Mouse (Mus musculus): ENCODE measurements at regions not wholly inside any gene's neighbourhood (a gene's known extent, or its start where the extent isn't known, plus 50 kb on each side); places are given as distances from the start of the nearest gene placed in this dataset.

- peak; percentile 46 for DNase-seq
- no peaks in the 10 kb centered on the region for H3K36me3 ChIP-seq (ENCODE audit: control insufficient read depth, insufficient read depth, low read length)
- no peak for TF ChIP-seq POLR2A (IDR thresholded peaks at IDR 0.05; ENCODE audit: low read depth, low read length)
- no peak for TF ChIP-seq CTCF (conservative IDR thresholded peaks at IDR 0.05; ENCODE audit: insufficient read depth, insufficient read length, low read depth, low read length)
- H3K4me1 ChIP-seq (ENCODE audit: control insufficient read depth, insufficient read depth, low read length), result no peaks in the 10 kb centered on the region
- no peaks in the 10 kb centered on the region for H3K27me3 ChIP-seq (replicated peaks; ENCODE audit: control insufficient read depth, insufficient read depth, low read length)
- 53% methylated on average over 2 of the region's 2 CpGs for WGBS
- no peak overlapping the region for H3K4me3 ChIP-seq (ENCODE audit: insufficient read depth, low read depth, low read length)
- H3K27ac ChIP-seq (ENCODE audit: insufficient read depth, low read depth, low read length), result no peak overlapping the region
These were observed 65.9 kb downstream of the Rplp1 start for GRCm38 (mm10) chr9:61848401-61848800.

GRCm38 (mm10) chr9:61847496-61847895, 66.8 kb downstream of the Rplp1 start:
- TF ChIP-seq POLR2A (IDR thresholded peaks at IDR 0.05; ENCODE audit: low read depth, low read length) (no peak), CTCF (conservative IDR thresholded peaks at IDR 0.05; ENCODE audit: insufficient read depth, insufficient read length, low read depth, low read length) (no peak)
- Histone ChIP-seq H3K4me3 (ENCODE audit: insufficient read depth, low read depth, low read length) (no peak overlapping the region), H3K27me3 (replicated peaks; ENCODE audit: control insufficient read depth, insufficient read depth, low read length) (no peaks in the 10 kb centered on the region), H3K27ac (ENCODE audit: insufficient read depth, low read depth, low read length) (no peak overlapping the region), H3K4me1 (ENCODE audit: control insufficient read depth, insufficient read depth, low read length) (no peaks in the 10 kb centered on the region), H3K36me3 (ENCODE audit: control insufficient read depth, insufficient read depth, low read length) (no peaks in the 10 kb centered on the region)
- DNase-seq, result peak; percentile 66

- 86% methylated on average over 5 of the region's 5 CpGs for WGBS
- Histone ChIP-seq H3K36me3 (ENCODE audit: control insufficient read depth, insufficient read depth, low read length) (no peaks in the 10 kb centered on the region), H3K4me3 (ENCODE audit: insufficient read depth, low read depth, low read length) (no peak overlapping the region), H3K27me3 (replicated peaks; ENCODE audit: control insufficient read depth, insufficient read depth, low read length) (no peaks in the 10 kb centered on the region), H3K4me1 (ENCODE audit: control insufficient read depth, insufficient read depth, low read length) (no peaks in the 10 kb centered on the region), H3K27ac (ENCODE audit: insufficient read depth, low read depth, low read length) (no peak overlapping the region)
- DNase-seq, result no peak
- TF ChIP-seq POLR2A (IDR thresholded peaks at IDR 0.05; ENCODE audit: low read depth, low read length) (no peak), CTCF (conservative IDR thresholded peaks at IDR 0.05; ENCODE audit: insufficient read depth, insufficient read length, low read depth, low read length) (no peak)
These were observed 69.7 kb downstream of the Rplp1 start for GRCm38 (mm10) chr9:61844645-61845044.

- DNase-seq, result no peak
- Histone ChIP-seq H3K36me3 (ENCODE audit: control insufficient read depth, insufficient read depth, low read length) (no peaks in the 10 kb centered on the region), H3K27me3 (replicated peaks; ENCODE audit: control insufficient read depth, insufficient read depth, low read length) (no peaks in the 10 kb centered on the region), H3K4me1 (ENCODE audit: control insufficient read depth, insufficient read depth, low read length) (no peaks in the 10 kb centered on the region), H3K27ac (ENCODE audit: insufficient read depth, low read depth, low read length) (no peak overlapping the region), H3K4me3 (ENCODE audit: insufficient read depth, low read depth, low read length) (no peak overlapping the region)
- TF ChIP-seq POLR2A (IDR thresholded peaks at IDR 0.05; ENCODE audit: low read depth, low read length), result no peak
- TF ChIP-seq CTCF (conservative IDR thresholded peaks at IDR 0.05; ENCODE audit: insufficient read depth, insufficient read length, low read depth, low read length), result no peak
- WGBS, result 86% methylated on average over 8 of the region's 8 CpGs
These were observed 70.2 kb downstream of the Rplp1 start for GRCm38 (mm10) chr9:61844141-61844540.

GRCm38 (mm10) chr9:61843513-61843912, 70.8 kb downstream of the Rplp1 start:
- Histone ChIP-seq H3K27ac (ENCODE audit: insufficient read depth, low read depth, low read length) (no peak overlapping the region), H3K4me1 (ENCODE audit: control insufficient read depth, insufficient read depth, low read length) (no peaks in the 10 kb centered on the region), H3K4me3 (ENCODE audit: insufficient read depth, low read depth, low read length) (no peak overlapping the region), H3K36me3 (ENCODE audit: control insufficient read depth, insufficient read depth, low read length) (no peaks in the 10 kb centered on the region), H3K27me3 (replicated peaks; ENCODE audit: control insufficient read depth, insufficient read depth, low read length) (no peaks in the 10 kb centered on the region)
- TF ChIP-seq CTCF (conservative IDR thresholded peaks at IDR 0.05; ENCODE audit: insufficient read depth, insufficient read length, low read depth, low read length), result no peak
- no peak for TF ChIP-seq POLR2A (IDR thresholded peaks at IDR 0.05; ENCODE audit: low read depth, low read length)
- DNase-seq, result peak; percentile 82
- WGBS, result 45% methylated on average over 8 of the region's 8 CpGs

GRCm38 (mm10) chr9:61842384-61842783, 72.0 kb downstream of the Rplp1 start:
- Histone ChIP-seq H3K36me3 (ENCODE audit: control insufficient read depth, insufficient read depth, low read length) (no peaks in the 10 kb centered on the region), H3K27me3 (replicated peaks; ENCODE audit: control insufficient read depth, insufficient read depth, low read length) (no peaks in the 10 kb centered on the region), H3K27ac (ENCODE audit: insufficient read depth, low read depth, low read length) (no peak overlapping the region), H3K4me3 (ENCODE audit: insufficient read depth, low read depth, low read length) (no peak overlapping the region), H3K4me1 (ENCODE audit: control insufficient read depth, insufficient read depth, low read length) (no peaks in the 10 kb centered on the region)
- no peak for DNase-seq
- TF ChIP-seq POLR2A (IDR thresholded peaks at IDR 0.05; ENCODE audit: low read depth, low read length) (no peak), CTCF (conservative IDR thresholded peaks at IDR 0.05; ENCODE audit: insufficient read depth, insufficient read length, low read depth, low read length) (no peak)

- no peaks in the 10 kb centered on the region for H3K27me3 ChIP-seq (replicated peaks; ENCODE audit: control insufficient read depth, insufficient read depth, low read length)
- no peaks in the 10 kb centered on the region for H3K4me1 ChIP-seq (ENCODE audit: control insufficient read depth, insufficient read depth, low read length)
- WGBS, result 91% methylated on average over 8 of the region's 8 CpGs
- no peak overlapping the region for H3K27ac ChIP-seq (ENCODE audit: insufficient read depth, low read depth, low read length)
- DNase-seq, result no peak
- TF ChIP-seq POLR2A (IDR thresholded peaks at IDR 0.05; ENCODE audit: low read depth, low read length) (no peak), CTCF (conservative IDR thresholded peaks at IDR 0.05; ENCODE audit: insufficient read depth, insufficient read length, low read depth, low read length) (no peak)
- no peak overlapping the region for H3K4me3 ChIP-seq (ENCODE audit: insufficient read depth, low read depth, low read length)
- H3K36me3 ChIP-seq (ENCODE audit: control insufficient read depth, insufficient read depth, low read length), result no peaks in the 10 kb centered on the region
These were observed 73.1 kb downstream of the Rplp1 start for GRCm38 (mm10) chr9:61841222-61841621.

- TF ChIP-seq CTCF (conservative IDR thresholded peaks at IDR 0.05; ENCODE audit: insufficient read depth, insufficient read length, low read depth, low read length), result no peak
- TF ChIP-seq POLR2A (IDR thresholded peaks at IDR 0.05; ENCODE audit: low read depth, low read length), result no peak
These were observed 74.0 kb downstream of the Rplp1 start for GRCm38 (mm10) chr9:61840353-61840752.

More at GRCm38 (mm10) chr9:61840353-61840752, 74.0 kb downstream of the Rplp1 start:
- no peaks in the 10 kb centered on the region for H3K27me3 ChIP-seq (replicated peaks; ENCODE audit: control insufficient read depth, insufficient read depth, low read length)
- H3K27ac ChIP-seq (ENCODE audit: insufficient read depth, low read depth, low read length), result no peak overlapping the region
- H3K36me3 ChIP-seq (ENCODE audit: control insufficient read depth, insufficient read depth, low read length), result no peaks in the 10 kb centered on the region
- WGBS, result 71% methylated on average over 7 of the region's 7 CpGs
- no peak for DNase-seq
- H3K4me1 ChIP-seq (ENCODE audit: control insufficient read depth, insufficient read depth, low read length), result no peaks in the 10 kb centered on the region
- H3K4me3 ChIP-seq (ENCODE audit: insufficient read depth, low read depth, low read length), result no peak overlapping the region
